Mouse (Mus musculus) midbrain, postnatal 0 days (tissue): Measurements from ENCODE around the gene Glo1. TPM values are rescaled to one million over a fixed set of nuclear protein-coding genes. Genes with fewer than 3 reads are reported as not detected.

ENCODE experiments used
- ATAC-seq: fragments of 200-750 bp; cut with Nextera tagmentation; 2 replicates; pipeline ENCODE4 v1.8.0; 2017; ENCODE audit warnings: moderate number of reproducible peaks, mild to moderate bottlenecking, moderate TSS enrichment, moderate library complexity; ENCODE audit not compliant: low FRiP score
- DNase-seq: peaks from one replicate; pipeline ENCODE4 v3.0.0-alpha.2; 2015; ENCODE audit warnings: low spot score
- H3K27ac ChIP-seq: fragments of 300-500 bp; sonication (generic); 2 replicates; pipeline ENCODE4 v1.5.1; 2014; ENCODE audit warnings: low read depth, mild to moderate bottlenecking, low read length, mixed read lengths
- H3K27me3 ChIP-seq: fragments of 300-500 bp; sonication (generic); 2 replicates; pipeline ENCODE4 v1.6.1; 2014; ENCODE audit warnings: low read length, control low read depth, mixed read lengths; ENCODE audit not compliant: insufficient read depth
- H3K36me3 ChIP-seq: fragments of 300-500 bp; sonication (generic); 2 replicates; pipeline ENCODE4 v1.6.1; 2014; ENCODE audit warnings: low read length, control low read depth, mixed read lengths; ENCODE audit not compliant: insufficient read depth
- H3K4me1 ChIP-seq: fragments of 300-500 bp; sonication (generic); 2 replicates; pipeline ENCODE4 v1.6.1; 2014; ENCODE audit warnings: mild to moderate bottlenecking, control low read depth, antibody characterized with exemption, low read length, mixed read lengths; ENCODE audit not compliant: insufficient read depth
- H3K4me2 ChIP-seq: fragments of 300-500 bp; sonication (generic); 2 replicates; pipeline ENCODE4 v1.6.1; 2014; ENCODE audit warnings: low read depth, mild to moderate bottlenecking, low read length, mixed read lengths; ENCODE audit not compliant: poor library complexity, severe bottlenecking
- H3K4me3 ChIP-seq: fragments of 300-500 bp; sonication (generic); 2 replicates; pipeline ENCODE4 v1.5.1; 2014; ENCODE audit warnings: low read depth, mild to moderate bottlenecking, low read length, moderate library complexity
- H3K9ac ChIP-seq: fragments of 300-500 bp; sonication (generic); replicated peaks from 2 replicates; pipeline ENCODE4 v1.6.1; 2014; ENCODE audit warnings: mild to moderate bottlenecking, low read length, moderate library complexity, mixed read lengths; ENCODE audit not compliant: poor library complexity, severe bottlenecking
- H3K9me3 ChIP-seq: fragments of 300-500 bp; sonication (generic); 2 replicates; pipeline ENCODE4 v1.6.1; 2016; ENCODE audit warnings: low read length, control low read depth
- CTCF ChIP-seq: IDR thresholded peaks from 2 replicates; pipeline ENCODE4 v1.5.1; 2016; ENCODE audit warnings: antibody characterized with exemption, mild to moderate bottlenecking
- WGBS: fragments of 180-500 bp; shearing (Covaris S2); extraction: QIAGEN DNeasy Blood & Tissue Kit; methylation state at CpG from one replicate; pipeline ENCODE4 v1.1.7; 2014; 5-methylcytosine and 5-hydroxymethylcytosine counted together
- polyA plus RNA-seq: library from polyadenylated mRNA; unstranded; fragments of >200 nt; fragmentation: Nextera tagmentation; extraction: Ambion mirVana; gene quantifications from 2 replicates; pipeline ENCODE4 v1.2.1, GENCODE M21; 2015
- total RNA-seq: library from RNA; depleted of rRNA; stranded (reverse); fragments of >200 nt; gene quantifications from 2 replicates; pipeline ENCODE4 v1.2.3, GENCODE M21; 2014

The Glo1 gene
- total and polyA plus RNA-seq, 2 experiments from 2014 or later: 148 to 197 TPM

DNA sequence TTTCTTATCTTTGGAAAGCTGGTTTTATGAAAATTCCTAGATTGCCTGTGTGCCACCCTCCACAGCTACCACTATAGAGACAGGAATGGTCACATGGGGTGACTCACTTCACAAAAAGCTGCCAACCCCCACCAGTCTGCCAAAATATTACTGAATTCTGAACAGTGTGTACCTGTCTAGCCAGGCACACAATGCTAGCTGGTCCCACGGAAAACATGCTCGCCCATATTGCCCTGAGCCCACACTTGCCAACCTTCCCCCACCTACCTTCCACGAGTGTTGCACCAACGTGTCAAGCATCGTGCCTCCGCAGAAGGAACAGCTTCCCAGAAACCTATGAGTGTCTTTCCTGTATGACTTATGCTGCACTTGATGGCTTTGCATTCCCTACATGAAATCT lies 45.5 kb downstream of the Glo1 start:
- 94% methylated on average over 6 of the region's 6 CpGs for WGBS
- Histone ChIP-seq H3K36me3 (no peaks in the 10 kb centered on the region), H3K9me3 (no peaks in the 10 kb centered on the region), H3K9ac (no peak overlapping the region), H3K4me3 (no peak overlapping the region), H3K27ac (no peak overlapping the region), H3K4me2 (no peak overlapping the region), H3K4me1 (peaks cover 5% of the 10 kb centered on the region; the same call in 1 of the 2 replicates), H3K27me3 (no peaks in the 10 kb centered on the region)
- no peak for TF ChIP-seq CTCF
- DNase-seq (no peak), ATAC-seq (no peak)

DNA sequence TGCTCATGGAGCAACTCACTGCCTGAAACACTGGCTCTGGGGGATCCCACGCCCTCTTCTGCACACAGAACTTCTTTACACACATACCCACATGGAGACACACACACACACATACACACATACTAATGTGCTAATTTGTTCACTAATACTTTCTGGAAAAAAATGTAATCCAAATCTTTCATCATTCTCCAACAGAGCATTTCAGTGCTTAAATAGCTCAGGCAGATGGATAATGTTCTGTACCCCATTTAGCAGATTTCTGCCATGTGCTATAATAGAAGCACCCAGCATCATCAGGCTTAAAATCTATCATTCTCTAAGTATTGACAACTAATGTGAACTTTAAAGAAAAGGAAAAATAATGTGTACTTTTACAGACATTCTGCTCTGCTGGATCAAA lies 45.9 kb downstream of the Glo1 start:
- no peaks in the 10 kb centered on the region for H3K36me3 ChIP-seq
- H3K27me3 ChIP-seq: no peaks in the 10 kb centered on the region
- no peak overlapping the region for H3K9ac ChIP-seq
- no peaks in the 10 kb centered on the region for H3K9me3 ChIP-seq
- DNase-seq: no peak
- TF ChIP-seq CTCF: no peak
- no peak overlapping the region for H3K27ac ChIP-seq
- no peak overlapping the region for H3K4me3 ChIP-seq
- H3K4me2 ChIP-seq: no peak overlapping the region
- H3K4me1 ChIP-seq: peaks cover 5% of the 10 kb centered on the region; the same call in 1 of the 2 replicates
- WGBS: 77% methylated on average over 1 of the region's 1 CpGs
- no peak for ATAC-seq

DNA sequence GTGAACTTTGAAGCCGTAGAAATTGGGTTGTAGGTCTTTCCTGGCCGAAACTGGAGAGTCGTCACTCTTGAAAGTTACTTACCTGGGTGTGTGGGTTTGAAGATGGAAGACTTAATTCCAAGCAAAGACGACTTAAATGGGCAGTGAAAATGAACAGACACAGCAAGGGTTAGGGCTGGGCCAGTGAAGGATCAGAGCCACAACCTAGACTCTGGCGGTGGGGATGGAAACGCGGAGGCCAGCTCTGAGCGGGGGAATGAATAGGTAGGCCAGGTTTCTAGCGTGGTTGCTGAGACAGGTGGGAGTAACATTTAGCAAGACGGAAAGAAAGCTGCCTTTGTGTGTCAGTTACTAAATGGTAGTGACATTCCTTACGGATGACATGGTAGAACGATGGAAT lies 49.7 kb downstream of the Glo1 start:
- H3K27me3 ChIP-seq: no peaks in the 10 kb centered on the region
- no peaks in the 10 kb centered on the region for H3K36me3 ChIP-seq
- H3K9me3 ChIP-seq: no peaks in the 10 kb centered on the region
- H3K9ac ChIP-seq: peak overlapping the region; percentile 75; the same call in 1 of the 2 replicates
- WGBS: 64% methylated on average over 12 of the region's 12 CpGs
- TF ChIP-seq CTCF: no peak
- H3K4me2 ChIP-seq: peak overlapping the region; percentile 73
- H3K4me1 ChIP-seq: peaks cover 8% of the 10 kb centered on the region
- peak overlapping the region; percentile 72 for H3K4me3 ChIP-seq
- peak overlapping the region; percentile 92 for H3K27ac ChIP-seq
- DNase-seq (no peak), ATAC-seq (no peak)

DNA sequence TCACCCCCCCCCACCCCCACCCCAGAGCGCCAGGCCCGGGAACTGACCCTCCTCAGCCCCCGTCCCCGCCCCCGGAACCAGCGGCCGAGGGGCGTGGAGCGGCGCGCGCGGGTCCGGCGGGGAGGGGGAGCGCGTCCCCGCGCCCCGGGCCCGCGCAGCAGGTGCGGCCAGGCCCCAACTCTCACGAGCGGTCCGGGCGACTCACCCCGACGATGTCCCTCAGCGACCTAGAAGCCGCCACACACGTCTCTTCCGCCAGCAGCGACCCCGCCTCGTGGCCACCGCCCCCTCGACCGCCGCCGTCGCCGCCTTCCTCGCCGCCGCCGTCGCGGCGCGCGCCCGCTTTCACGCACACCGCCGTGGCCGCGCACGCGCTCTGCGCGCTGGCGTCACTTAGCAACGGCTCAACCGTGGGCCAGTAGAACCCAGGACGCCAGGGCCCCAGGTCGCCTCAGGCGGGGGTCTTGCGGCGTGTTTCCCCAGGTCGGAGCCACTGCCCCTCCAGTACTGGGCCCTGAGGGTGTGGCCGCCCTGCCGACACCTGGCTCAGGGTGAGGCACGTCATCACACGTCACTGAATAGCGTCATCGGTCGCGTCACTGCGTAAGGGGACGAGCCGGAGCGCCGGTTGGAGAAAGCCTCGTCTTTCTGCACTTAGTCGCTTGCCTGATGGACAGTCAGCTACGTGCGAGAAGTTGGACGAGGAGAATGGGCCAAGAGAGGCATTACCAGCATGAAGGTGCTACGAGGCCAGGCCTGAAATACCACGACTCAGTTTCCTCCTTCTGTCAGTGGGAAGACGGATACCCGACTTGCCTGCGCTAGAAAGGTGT lies 50.5 kb downstream of the Glo1 start, which contains the start of gene Btbd9:
TSS of gene Btbd9 (minus strand) at position 548 of the 833 bp plus-strand sequence.
- ATAC-seq (peak; percentile 91), DNase-seq (peak; percentile 92)
- no peaks in the 10 kb centered on the region for H3K27me3 ChIP-seq
- H3K4me1 ChIP-seq: peaks cover 8% of the 10 kb centered on the region
- peak within 1 kb of the TSS; percentile 73 for H3K4me2 ChIP-seq
- H3K36me3 ChIP-seq: no peaks in the 10 kb centered on the region
- peak within 1 kb of the TSS; percentile 72 for H3K4me3 ChIP-seq
- under 1% methylated on average over 54 of the region's 94 CpGs for WGBS
- H3K9me3 ChIP-seq: no peaks in the 10 kb centered on the region
- TF ChIP-seq CTCF: no peak
- H3K27ac ChIP-seq: peak within 1 kb of the TSS; percentile 92
- H3K9ac ChIP-seq: peak within 1 kb of the TSS; percentile 75

DNA sequence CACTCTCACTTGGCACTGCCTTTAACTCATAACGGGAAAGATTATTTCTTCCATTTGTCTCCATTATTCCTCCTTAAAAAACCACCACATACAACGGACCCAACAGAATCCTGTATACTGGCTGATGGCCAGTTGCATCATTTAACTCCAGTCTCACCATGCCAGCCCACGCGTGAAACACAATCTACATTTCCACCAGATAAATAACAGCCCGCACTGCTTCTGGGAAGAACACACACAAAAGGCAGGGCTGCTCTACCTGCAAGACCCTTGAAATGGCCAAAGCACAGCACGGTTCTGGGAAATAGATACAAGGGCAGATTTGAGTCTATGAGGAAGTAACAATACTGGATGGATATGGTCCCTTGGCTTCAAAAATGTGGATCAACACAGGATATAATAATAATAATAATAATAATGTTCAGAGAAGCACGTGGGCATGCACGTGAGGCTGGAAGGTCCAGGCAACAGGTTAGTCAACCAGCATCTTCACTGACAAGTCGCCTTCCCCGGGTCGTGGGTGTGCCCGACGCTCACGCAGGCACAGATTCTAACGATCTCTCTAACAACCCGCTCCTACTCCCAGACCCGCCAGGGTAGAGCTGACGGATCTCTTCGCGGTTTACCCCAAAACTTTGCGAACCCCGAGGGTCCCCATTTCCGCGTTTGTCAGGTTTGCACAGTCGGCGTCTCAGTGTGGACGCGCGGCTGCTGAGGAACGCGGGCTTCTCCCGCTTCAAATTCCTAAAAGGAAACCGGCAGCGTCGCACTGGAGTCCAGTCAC lies 51.4 kb downstream of the Glo1 start:
- H3K9ac ChIP-seq: peak overlapping the region; percentile 75
- peaks cover 8% of the 10 kb centered on the region for H3K4me1 ChIP-seq
- WGBS: 5% methylated on average over 35 of the region's 35 CpGs
- peak overlapping the region; percentile 73 for H3K4me2 ChIP-seq
- H3K27me3 ChIP-seq: no peaks in the 10 kb centered on the region
- ATAC-seq (peak; percentile 42), DNase-seq (no peak)
- no peaks in the 10 kb centered on the region for H3K9me3 ChIP-seq
- H3K4me3 ChIP-seq: peak overlapping the region; percentile 72
- no peak for TF ChIP-seq CTCF
- H3K27ac ChIP-seq: peak overlapping the region; percentile 92
- H3K36me3 ChIP-seq: no peaks in the 10 kb centered on the region

DNA sequence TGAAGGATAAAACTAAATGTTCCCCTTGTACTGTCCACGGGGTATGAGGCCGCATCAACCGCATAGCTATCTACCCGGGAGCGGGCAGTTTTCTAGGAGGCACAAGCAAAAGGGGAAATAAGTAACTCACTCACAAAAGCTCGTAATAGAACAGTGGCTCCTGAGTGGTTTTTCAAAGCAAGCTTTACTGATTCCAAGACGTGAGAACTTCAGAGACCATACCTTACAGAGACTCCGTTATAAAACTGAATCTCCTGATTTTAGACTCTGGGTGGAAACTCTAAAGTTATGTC lies 51.9 kb downstream of the Glo1 start:
- H3K27ac ChIP-seq: no peak overlapping the region
- no peaks in the 10 kb centered on the region for H3K9me3 ChIP-seq
- no peak for ATAC-seq
- 78% methylated on average over 8 of the region's 8 CpGs for WGBS
- no peak for TF ChIP-seq CTCF
- H3K4me2 ChIP-seq: peak overlapping the region; percentile 73
- H3K4me1 ChIP-seq: peaks cover 8% of the 10 kb centered on the region
- no peak overlapping the region for H3K9ac ChIP-seq
- no peaks in the 10 kb centered on the region for H3K27me3 ChIP-seq
- no peak for DNase-seq
- H3K36me3 ChIP-seq: no peaks in the 10 kb centered on the region
- H3K4me3 ChIP-seq: peak overlapping the region; percentile 72
